Mouse (Mus musculus) MEL (cell line): ENCODE results near the gene Krtap4-2.

Experiments used
- E2F4 ChIP-seq: IDR thresholded peaks from 2 replicates; pipeline ENCODE4 v1.6.1; 2011; ENCODE audit warnings: low read depth, low read length, improper control_type of control experiment, borderline replicate concordance
- USF1 ChIP-seq: IDR thresholded peaks from 2 replicates; pipeline ENCODE4 v1.6.1; 2014; ENCODE audit warnings: low read depth, mild to moderate bottlenecking, inconsistent platforms, low read length, improper control_type of control experiment, moderate library complexity

- TF ChIP-seq E2F4 (no peak), USF1 (no peak)
Measured at GRCm38 (mm10) chr11:99609126-99609525, 25.8 kb downstream of the Krtap4-2 start.
